Mouse (Mus musculus) embryonic fibroblast, embryonic 13.5 days (primary cell): ENCODE data around the gene Nrg4.

Source experiments
- CTCF ChIP-seq: IDR thresholded peaks from 2 replicates; pipeline ENCODE4 v1.5.1; 2011; ENCODE audit warnings: mild to moderate bottlenecking, control low read depth, low read length, moderate library complexity, borderline replicate concordance; ENCODE audit not compliant: insufficient read depth
- POLR2A ChIP-seq: IDR thresholded peaks from 2 replicates; pipeline ENCODE4 v1.6.1; 2011; ENCODE audit warnings: low read depth, mild to moderate bottlenecking, control low read depth, low read length, moderate library complexity

- no peak for TF ChIP-seq POLR2A
- TF ChIP-seq CTCF: no peak
Measured at GRCm38 (mm10) chr9:55248465-55248864, 78.2 kb downstream of the Nrg4 start.
